Mouse (Mus musculus) ES-E14 (cell line): ENCODE data around the gene Bach2. TPM values are rescaled to one million over a fixed set of nuclear protein-coding genes. Genes with fewer than 3 reads are reported as not detected.

ENCODE experiments used
- DNase-seq: peaks from one replicate; pipeline ENCODE4 v3.0.0-alpha.2; 2013; ENCODE audit warnings: low read depth, low spot score
- H3K27ac ChIP-seq: 2 replicates; pipeline ENCODE4 v1.5.1; 2012; ENCODE audit warnings: low read depth, mild to moderate bottlenecking, low read length, moderate library complexity, mixed read lengths; ENCODE audit not compliant: poor library complexity, insufficient read depth, severe bottlenecking
- H3K36me3 ChIP-seq: 2 replicates; pipeline ENCODE4 v1.6.1; 2012; ENCODE audit warnings: mild to moderate bottlenecking, low read length, moderate library complexity, mixed read lengths; ENCODE audit not compliant: control insufficient read depth, poor library complexity, insufficient read depth, severe bottlenecking
- H3K4me1 ChIP-seq, 2 experiments: fragments of 150-350 bp in 1 of 2; sonication (generic) in 1 of 2; 2 replicates each; pipeline ENCODE4 v1.6.1; 2012; ENCODE audit warnings: low read length in 2 of 2, mild to moderate bottlenecking in 1 of 2, mixed read lengths in 1 of 2; ENCODE audit not compliant: control insufficient read depth in 2 of 2, insufficient read depth in 2 of 2, poor library complexity in 1 of 2
- H3K4me3 ChIP-seq, 2 experiments: fragments of 150-350 bp in 1 of 2; sonication (generic) in 1 of 2; 2 replicates each; pipeline ENCODE4 v1.5.1; 2012; ENCODE audit warnings: low read length in 2 of 2, low read depth in 1 of 2, mild to moderate bottlenecking in 1 of 2, mixed read lengths in 1 of 2; ENCODE audit not compliant: insufficient read depth in 1 of 2, poor library complexity in 1 of 2, severe bottlenecking in 1 of 2
- H3K9ac ChIP-seq: 2 replicates; pipeline ENCODE4 v1.6.1; 2012; ENCODE audit warnings: low read depth, mild to moderate bottlenecking, low read length, mixed read lengths; ENCODE audit not compliant: poor library complexity, insufficient read depth, severe bottlenecking
- H3K9me3 ChIP-seq: fragments of 150-350 bp; sonication (generic); 2 replicates; pipeline ENCODE4 v1.6.1; 2012; ENCODE audit warnings: low read depth, mild to moderate bottlenecking, low read length; ENCODE audit not compliant: control insufficient read depth, insufficient read depth
- CHD2 ChIP-seq: IDR thresholded peaks from 2 replicates; pipeline ENCODE4 v1.6.1; 2014; ENCODE audit warnings: mild to moderate bottlenecking, low read depth, low read length, inconsistent platforms
- HCFC1 ChIP-seq: IDR thresholded peaks from 2 replicates; pipeline ENCODE4 v1.6.1; 2012; ENCODE audit warnings: low read length, inconsistent platforms, borderline replicate concordance; ENCODE audit not compliant: insufficient read depth
- MAFK ChIP-seq: IDR thresholded peaks from 2 replicates; pipeline ENCODE4 v1.6.1; 2014; ENCODE audit warnings: mild to moderate bottlenecking, low read depth, low read length, inconsistent platforms; ENCODE audit not compliant: insufficient read depth
- ZC3H11A ChIP-seq: IDR thresholded peaks from 2 replicates; pipeline ENCODE4 v1.6.1; 2012; ENCODE audit warnings: low read depth, mild to moderate bottlenecking, inconsistent platforms, low read length, borderline replicate concordance
- ZNF384 ChIP-seq: IDR thresholded peaks from 2 replicates; pipeline ENCODE4 v1.6.1; 2012; ENCODE audit warnings: low read depth, low read length, inconsistent platforms
- in situ Hi-C, 2 experiments: fragments of 600-800 bp; cut with MboI; formaldehyde crosslinking; loops; one replicate each; pipeline ENCODE4 v1.15.1; 2025; ENCODE audit warnings: low sequenced_read_pairs in 2 of 2, inconsistent platforms in 1 of 2; ENCODE audit not compliant: unreplicated experiment in 2 of 2
- total RNA-seq: library from RNA; depleted of rRNA; stranded (reverse); fragments of 300-350 nt; gene quantifications from 2 replicates; pipeline ENCODE4 v1.2.3, GENCODE M21; 2012

Gene Bach2
- total RNA-seq, 1 experiment, result 3.3 TPM

- no peak for TF ChIP-seq ZNF384
- TF ChIP-seq CHD2, result no peak
- TF ChIP-seq HCFC1, result no peak
- TF ChIP-seq MAFK, result no peak
- TF ChIP-seq ZC3H11A, result no peak
- Histone ChIP-seq H3K4me1 (no peaks in the 10 kb centered on the region), H3K9me3 (no peaks in the 10 kb centered on the region), H3K9ac (no peak overlapping the region), H3K4me3 (no peak overlapping the region), H3K36me3 (no peaks in the 10 kb centered on the region), H3K27ac (no peak overlapping the region)
- in situ Hi-C loops, result no loop called here
- no peak for DNase-seq
These were observed 174.9 kb downstream of the Bach2 start for GRCm38 (mm10) chr4:32413505-32413904.

GRCm38 (mm10) chr4:32414959-32415358 is 176.4 kb downstream of the Bach2 start:
- Histone ChIP-seq H3K4me3 (no peak overlapping the region), H3K9me3 (no peaks in the 10 kb centered on the region), H3K27ac (no peak overlapping the region), H3K4me1 (no peaks in the 10 kb centered on the region), H3K36me3 (no peaks in the 10 kb centered on the region), H3K9ac (no peak overlapping the region)
- no peak for DNase-seq
- in situ Hi-C loops, result no loop called here
- TF ChIP-seq MAFK, result no peak
- no peak for TF ChIP-seq ZNF384
- TF ChIP-seq CHD2, result no peak
- no peak for TF ChIP-seq ZC3H11A
- no peak for TF ChIP-seq HCFC1

GRCm38 (mm10) chr4:32417939-32418338 is 179.3 kb downstream of the Bach2 start:
- Histone ChIP-seq H3K4me1 (no peaks in the 10 kb centered on the region), H3K9me3 (no peaks in the 10 kb centered on the region), H3K36me3 (no peaks in the 10 kb centered on the region), H3K4me3 (no peak overlapping the region), H3K27ac (no peak overlapping the region), H3K9ac (no peak overlapping the region)
- in situ Hi-C loops, result no loop called here
- TF ChIP-seq MAFK (no peak), HCFC1 (no peak), ZC3H11A (no peak), CHD2 (no peak), ZNF384 (no peak)
- DNase-seq, result no peak

GRCm38 (mm10) chr4:32421570-32421969 is 183.0 kb downstream of the Bach2 start:
- H3K9me3 ChIP-seq, result no peaks in the 10 kb centered on the region
- H3K4me3 ChIP-seq, result no peak overlapping the region
- H3K9ac ChIP-seq, result no peak overlapping the region
- no peak for DNase-seq
- TF ChIP-seq HCFC1 (no peak), ZC3H11A (no peak), MAFK (no peak), CHD2 (no peak)
- H3K4me1 ChIP-seq, result no peaks in the 10 kb centered on the region
- in situ Hi-C loops, result no loop called here
- no peaks in the 10 kb centered on the region for H3K36me3 ChIP-seq
- H3K27ac ChIP-seq, result no peak overlapping the region

- H3K27ac ChIP-seq, result no peak overlapping the region
- H3K9me3 ChIP-seq, result no peaks in the 10 kb centered on the region
- DNase-seq, result no peak
- no peaks in the 10 kb centered on the region for H3K4me1 ChIP-seq
- H3K4me3 ChIP-seq, result no peak overlapping the region
- TF ChIP-seq MAFK, result no peak
- TF ChIP-seq CHD2, result no peak
- no peak for TF ChIP-seq ZNF384
- no peak for TF ChIP-seq HCFC1
- TF ChIP-seq ZC3H11A, result no peak
- no peak overlapping the region for H3K9ac ChIP-seq
- in situ Hi-C loops, result no loop called here
- H3K36me3 ChIP-seq, result no peaks in the 10 kb centered on the region
These were observed 183.8 kb downstream of the Bach2 start for GRCm38 (mm10) chr4:32422427-32422826.
